ENCODE assay signal across 21 mouse cellular contexts in the genomic region with DNA sequence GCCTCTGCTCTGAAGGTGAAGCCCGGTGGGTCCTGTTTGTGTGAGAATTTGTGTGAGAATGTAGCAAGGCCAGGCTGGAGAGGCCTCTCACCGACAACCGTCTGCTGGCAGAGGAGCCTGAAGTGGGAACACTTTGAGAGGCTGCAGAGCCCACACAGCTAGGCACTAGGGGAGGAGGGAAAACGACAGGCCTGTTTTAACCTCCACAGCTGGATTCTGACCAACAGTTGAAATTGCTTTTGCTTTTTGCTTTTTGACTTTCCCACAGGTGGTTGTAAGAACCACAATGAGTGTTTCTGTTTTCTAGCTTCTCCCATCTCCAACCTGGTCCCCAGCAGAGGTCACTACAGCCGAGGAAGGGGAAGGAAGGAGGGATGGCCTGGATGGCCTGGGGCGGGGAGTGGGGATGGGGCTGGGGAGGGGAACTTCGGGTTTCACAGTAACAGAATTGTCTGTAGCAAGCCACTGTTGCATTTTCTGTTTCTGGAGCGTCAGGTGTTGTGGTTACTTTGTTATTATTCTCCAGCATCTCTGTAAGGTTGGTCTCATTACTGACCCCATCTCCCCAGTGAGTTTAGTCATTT. TPM values are rescaled to one million over a fixed set of nuclear protein-coding genes. Genes with fewer than 3 reads are reported as not detected.
DNase-seq lines count a peak whose midpoint lies in the region; ATAC-seq and TF ChIP-seq lines count a peak whose summit lies in the region.
"Had no signal": no experiment of that assay in that cellular context is flagged by ENCODE, and none has a peak within 500 bp of the region (broad histone marks: within the 10 kb centered on the region; RNA-seq: fewer than 3 reads in every experiment).

No protein-coding gene starts in this region.

- H3K9ac ChIP-seq in kidney, postnatal 0 days (ENCODE audit: low read depth, low read length), result no peak overlapping the region
- H3K9ac ChIP-seq in ES-Bruce4 (ENCODE audit: low read depth, poor library complexity, severe bottlenecking), result 0 out of 2 replicates have a peak overlapping the region, but pooled peaks have one; percentile 15
- H3K9ac ChIP-seq: forebrain, embryonic 12.5 days; limb, embryonic 15.5 days had no signal

- no peaks in the 10 kb centered on the region for H3K9me3 ChIP-seq in kidney, postnatal 0 days (replicated peaks; ENCODE audit: low read length)
- H3K9me3 ChIP-seq in ES-Bruce4 (replicated peaks; ENCODE audit: control insufficient read depth, insufficient read depth, low read length, poor library complexity, severe bottlenecking), result no peaks in the 10 kb centered on the region
- H3K9me3 ChIP-seq in midbrain, embryonic 10.5 days (replicated peaks), result no peaks in the 10 kb centered on the region
- H3K9me3 ChIP-seq: forebrain, embryonic 12.5 days; limb, embryonic 15.5 days had no signal

- H3K36me3 ChIP-seq in kidney, postnatal 0 days (ENCODE audit: insufficient read depth, low read length), result 0 out of 2 replicates have a peak, but pooled peaks cover 4% of the 10 kb centered on the region
- H3K36me3 ChIP-seq in ES-Bruce4 (ENCODE audit: control insufficient read depth, insufficient read depth, low read length, poor library complexity, severe bottlenecking), result peaks cover 10% of the 10 kb centered on the region
- H3K36me3 ChIP-seq in midbrain, embryonic 10.5 days, result peaks cover 34% of the 10 kb centered on the region
- H3K36me3 ChIP-seq: forebrain, embryonic 12.5 days had no signal

- ATAC-seq in kidney, postnatal 0 days (replicated peaks; ENCODE audit: low FRiP score, low read depth), result no peak
- ATAC-seq in megakaryocyte, adult 5-6 weeks (ENCODE audit: poor library complexity, severe bottlenecking), result peak; percentile 42
- ATAC-seq: hindbrain, embryonic 16.5 days had no signal

- no peak for TF ChIP-seq EP300 in ES-Bruce4 (IDR thresholded peaks at IDR 0.05; ENCODE audit: insufficient read depth, low read depth, low read length)

- no peak overlapping the region for H3K4me3 ChIP-seq in kidney, postnatal 0 days (replicated peaks; ENCODE audit: low read depth, low read length)
- no peak overlapping the region for H3K4me3 ChIP-seq in ES-Bruce4 (ENCODE audit: low read depth, low read length)
- no peak overlapping the region for H3K4me3 ChIP-seq in midbrain, embryonic 10.5 days
- H3K4me3 ChIP-seq: forebrain, embryonic 12.5 days; limb, embryonic 15.5 days had no signal

- no peaks in the 10 kb centered on the region for H3K27me3 ChIP-seq in kidney, postnatal 0 days (ENCODE audit: insufficient read depth, low read length)
- no peaks in the 10 kb centered on the region for H3K27me3 ChIP-seq in ES-Bruce4 (ENCODE audit: control insufficient read depth, insufficient read depth, low read length, poor library complexity, severe bottlenecking)
- H3K27me3 ChIP-seq in midbrain, embryonic 10.5 days (ENCODE audit: low read depth, poor library complexity, severe bottlenecking), result no peaks in the 10 kb centered on the region
- H3K27me3 ChIP-seq: forebrain, embryonic 12.5 days; limb, embryonic 15.5 days had no signal

- H3K4me2 ChIP-seq in kidney, postnatal 0 days (ENCODE audit: low read length), result no peak overlapping the region
- H3K4me2 ChIP-seq: forebrain, embryonic 12.5 days; limb, embryonic 15.5 days had no signal

- no peak overlapping the region for H3K27ac ChIP-seq in kidney, postnatal 0 days
- no peak overlapping the region for H3K27ac ChIP-seq in ES-Bruce4 (ENCODE audit: insufficient read depth, low read length)
- H3K27ac ChIP-seq in midbrain, embryonic 10.5 days (replicated peaks), result no peak overlapping the region
- H3K27ac ChIP-seq: forebrain, embryonic 12.5 days; limb, embryonic 15.5 days had no signal

- WGBS in kidney, postnatal 0 days, result 71% methylated on average over 8 of the region's 8 CpGs
- WGBS in midbrain, embryonic 10.5 days, result 59% methylated on average over 8 of the region's 8 CpGs

- no peak for DNase-seq in kidney, postnatal 0 days (ENCODE audit: low spot score)
- no peak for DNase-seq in kidney, adult 11 months
- peak; percentile 74 for DNase-seq in A20 (ENCODE audit: low read depth, low spot score)
- no peak for DNase-seq in B cell, adult 2 months
- no peak for DNase-seq in midbrain, embryonic 10.5 days (ENCODE audit: low spot score)
- DNase-seq: adrenal gland, postnatal 14 days; cerebellum, adult 11 months; cerebellum, postnatal 14 days; embryo, embryonic 11 days; heart, postnatal 4 days; kidney, adult 18-20 months; kidney, postnatal 10 days; right cerebral cortex, postnatal 25 days had no signal

- no peak for TF ChIP-seq POLR2A in ES-Bruce4 (IDR thresholded peaks at IDR 0.05; ENCODE audit: insufficient read depth, low read length)

- H3K4me1 ChIP-seq in kidney, postnatal 0 days (replicated peaks; ENCODE audit: insufficient read depth, low read length), result peaks cover 3% of the 10 kb centered on the region
- H3K4me1 ChIP-seq in ES-Bruce4 (ENCODE audit: control insufficient read depth, insufficient read depth, low read length), result peaks cover 1% of the 10 kb centered on the region
- H3K4me1 ChIP-seq in midbrain, embryonic 10.5 days, result peaks cover 18% of the 10 kb centered on the region

- TF ChIP-seq CTCF in kidney, postnatal 0 days (IDR thresholded peaks at IDR 0.05; ENCODE audit: low read depth), result peak; percentile 23; the same call in 1 of the 2 replicates
- no peak for TF ChIP-seq CTCF in ES-Bruce4 (IDR thresholded peaks at IDR 0.05; ENCODE audit: low read depth, low read length)

RNA-seq across cellular contexts. Expression of a gene that starts 6.3 kb away (rescaled TPM):
- polyA plus RNA-seq in kidney, postnatal 0 days (2015; fragmentation: Nextera tagmentation; extraction: Ambion mirVana), result 5.7 and 6.0 TPM in 2 replicates
- polyA plus RNA-seq in ES-Bruce4 (2011; ENCODE audit: insufficient read depth, insufficient read length, low read depth, missing spikeins), result 18.9 and 22.7 TPM in 2 replicates
- total RNA-seq in megakaryocyte, adult 5-6 weeks (2015), result 3.7 and 4.1 TPM in 2 replicates
- 5.0 TPM in 2 replicates for total RNA-seq in megakaryocyte, adult 5-6 weeks (2017)
- polyA plus RNA-seq in midbrain, embryonic 10.5 days (2016; fragmentation: Nextera tagmentation; extraction: Ambion mirVana), result 5.5 and 6.4 TPM in 2 replicates

RNA-seq across cellular contexts. Expression of a gene that starts 10.6 kb away (rescaled TPM):
- 3.7 and 4.3 TPM in 2 replicates for polyA plus RNA-seq in kidney, postnatal 0 days (2015; fragmentation: Nextera tagmentation; extraction: Ambion mirVana)
- polyA plus RNA-seq in ES-Bruce4 (2011; ENCODE audit: insufficient read depth, insufficient read length, low read depth, missing spikeins), result not detected in 2 replicates
- total RNA-seq in megakaryocyte, adult 5-6 weeks (2015), result not detected in 2 replicates
- total RNA-seq in megakaryocyte, adult 5-6 weeks (2017), result not detected in 2 replicates
- 0.27 and 0.44 TPM in 2 replicates for polyA plus RNA-seq in midbrain, embryonic 10.5 days (2016; fragmentation: Nextera tagmentation; extraction: Ambion mirVana)
- total RNA-seq: G1E; heart, adult 8-10 months; heart, postnatal 4 days had no signal
- polyA plus RNA-seq: G1E; liver, embryonic 16.5 days had no signal

RNA-seq across cellular contexts. Expression of a gene that starts 54.9 kb away (rescaled TPM):
- 132 and 139 TPM in 2 replicates for polyA plus RNA-seq in kidney, postnatal 0 days (2015; fragmentation: Nextera tagmentation; extraction: Ambion mirVana)
- 87.6 and 102 TPM in 2 replicates for polyA plus RNA-seq in ES-Bruce4 (2011; ENCODE audit: insufficient read depth, insufficient read length, low read depth, missing spikeins)
- 46.9 and 61.2 TPM in 2 replicates for total RNA-seq in megakaryocyte, adult 5-6 weeks (2015)
- 30.7 and 73.0 TPM in 2 replicates for total RNA-seq in megakaryocyte, adult 5-6 weeks (2017)
- 109 TPM in 2 replicates for polyA plus RNA-seq in midbrain, embryonic 10.5 days (2016; fragmentation: Nextera tagmentation; extraction: Ambion mirVana)
